ENCODE assay signal across 10 mouse cellular contexts in genomic region chr13:60012046-60012813, GRCm38 (mm10).
DNase-seq lines count a peak whose midpoint lies in the region; ATAC-seq and TF ChIP-seq lines count a peak whose summit lies in the region.
"Had no signal": no experiment of that assay in that cellular context is flagged by ENCODE, and none has a peak within 500 bp of the region (broad histone marks: within the 10 kb centered on the region; RNA-seq: fewer than 3 reads in every experiment).

No protein-coding gene starts in this region.

- intact Hi-C loops in gastrocnemius, postnatal 36 days (cut with DNase I) = no loop called here

- TF ChIP-seq CTCF in kidney, adult 2 months (conservative IDR thresholded peaks at IDR 0.05; ENCODE audit: insufficient read depth, insufficient read length, low read depth, low read length) = no peak
- TF ChIP-seq CTCF in brain, embryonic 14.5 days (IDR thresholded peaks at IDR 0.05; ENCODE audit: borderline replicate concordance, extremely low read depth, insufficient read depth, insufficient read length) = no peak

- H3K9ac ChIP-seq in kidney, embryonic 14.5 days (ENCODE audit: low read depth, low read length) = no peak overlapping the region
- H3K9ac ChIP-seq in lung, embryonic 16.5 days (ENCODE audit: low read length) = no peak overlapping the region
- H3K9ac ChIP-seq: liver, embryonic 14.5 days had no signal

- DNase-seq in kidney, adult 2 months = peak; percentile 16
- DNase-seq in brain, embryonic 14.5 days (ENCODE audit: low read depth) = peak; percentile 59
- DNase-seq in gastrocnemius, postnatal 36 days = peak; percentile 32 to 65
- DNase-seq in embryo, embryonic 10 days (ENCODE audit: low spot score) = no peak
- DNase-seq in left cerebral cortex, adult 9 months (ENCODE audit: low spot score in 2 of 2) = no peak

- no peak for TF ChIP-seq POLR2A in kidney, adult 2 months (IDR thresholded peaks at IDR 0.05; ENCODE audit: low read depth, low read length)
- TF ChIP-seq POLR2A in brain, embryonic 14.5 days (IDR thresholded peaks at IDR 0.05; ENCODE audit: borderline replicate concordance, extremely low read depth, insufficient read depth, insufficient read length, poor library complexity, severe bottlenecking) = no peak

- H3K9me3 ChIP-seq in kidney, embryonic 14.5 days (ENCODE audit: control insufficient read depth, low read length) = no peaks in the 10 kb centered on the region
- no peaks in the 10 kb centered on the region for H3K9me3 ChIP-seq in lung, embryonic 16.5 days (ENCODE audit: control insufficient read depth, low read length)

- ATAC-seq in kidney, embryonic 14.5 days (ENCODE audit: low FRiP score, low TSS enrichment) = no peak
- ATAC-seq in lung, embryonic 16.5 days (ENCODE audit: low read depth) = peak; percentile 65; the same call in 1 of the 2 replicates
- no peak for ATAC-seq in erythroblast, adult 5-6 weeks (replicated peaks; ENCODE audit: low FRiP score, poor library complexity, severe bottlenecking)
- ATAC-seq: Patski had no signal

- no peak overlapping the region for H3K4me3 ChIP-seq in kidney, adult 2 months (ENCODE audit: insufficient read depth, low read depth, low read length)
- H3K4me3 ChIP-seq in kidney, embryonic 14.5 days (ENCODE audit: low read length) = no peak overlapping the region
- no peak overlapping the region for H3K4me3 ChIP-seq in lung, embryonic 16.5 days (ENCODE audit: low read length)

- peaks cover 25% of the 10 kb centered on the region for H3K4me1 ChIP-seq in kidney, adult 2 months (ENCODE audit: control insufficient read depth, insufficient read depth, low read length)
- peaks cover 6% of the 10 kb centered on the region; the same call in 1 of the 2 replicates for H3K4me1 ChIP-seq in kidney, embryonic 14.5 days (ENCODE audit: control insufficient read depth, insufficient read depth, low read length)
- H3K4me1 ChIP-seq in lung, embryonic 16.5 days (replicated peaks; ENCODE audit: control insufficient read depth, insufficient read depth, low read length) = 0 out of 2 replicates have a peak, but pooled peaks cover 8% of the 10 kb centered on the region

- no peak overlapping the region for H3K27ac ChIP-seq in kidney, adult 2 months (ENCODE audit: insufficient read depth, low read depth, low read length)
- no peak overlapping the region for H3K27ac ChIP-seq in kidney, embryonic 14.5 days (ENCODE audit: low read depth, low read length)
- H3K27ac ChIP-seq in lung, embryonic 16.5 days (ENCODE audit: low read length) = no peak overlapping the region
- H3K27ac ChIP-seq: liver, embryonic 14.5 days had no signal

- 76% methylated on average over 16 of the region's 16 CpGs for WGBS in kidney, adult 2 months
- WGBS in kidney, embryonic 14.5 days = 79% methylated on average over 16 of the region's 16 CpGs
- WGBS in lung, embryonic 16.5 days = 62% methylated on average over 16 of the region's 16 CpGs

- no peak overlapping the region for H3K4me2 ChIP-seq in kidney, embryonic 14.5 days (replicated peaks; ENCODE audit: low read depth, low read length)
- no peak overlapping the region for H3K4me2 ChIP-seq in lung, embryonic 16.5 days (ENCODE audit: low read depth, low read length)

- no peaks in the 10 kb centered on the region for H3K27me3 ChIP-seq in kidney, adult 2 months (replicated peaks; ENCODE audit: control insufficient read depth, insufficient read depth, low read length)
- H3K27me3 ChIP-seq in kidney, embryonic 14.5 days (ENCODE audit: control insufficient read depth, insufficient read depth, low read length) = no peaks in the 10 kb centered on the region
- no peaks in the 10 kb centered on the region for H3K27me3 ChIP-seq in lung, embryonic 16.5 days (ENCODE audit: control insufficient read depth, insufficient read depth, low read depth, low read length)
- H3K27me3 ChIP-seq: Patski had no signal

- no peaks in the 10 kb centered on the region for H3K36me3 ChIP-seq in kidney, adult 2 months (ENCODE audit: control insufficient read depth, insufficient read depth, low read length)
- H3K36me3 ChIP-seq in kidney, embryonic 14.5 days (ENCODE audit: control insufficient read depth, insufficient read depth, low read length) = no peaks in the 10 kb centered on the region
- H3K36me3 ChIP-seq in lung, embryonic 16.5 days (ENCODE audit: control insufficient read depth, insufficient read depth, low read length) = no peaks in the 10 kb centered on the region

Comparison
In these comparisons a context has a peak if more than half of its experiments do, and no peak if none do; other contexts are left out.
1. DNase-seq: peak in kidney, adult 2 months (single experiment), brain, embryonic 14.5 days (single experiment) and gastrocnemius, postnatal 36 days (2 of 2); none in embryo, embryonic 10 days (single experiment) and left cerebral cortex, adult 9 months (0 of 2).